Comparison of ENCODE assay signal across 22 mouse cellular contexts in the genomic region with DNA sequence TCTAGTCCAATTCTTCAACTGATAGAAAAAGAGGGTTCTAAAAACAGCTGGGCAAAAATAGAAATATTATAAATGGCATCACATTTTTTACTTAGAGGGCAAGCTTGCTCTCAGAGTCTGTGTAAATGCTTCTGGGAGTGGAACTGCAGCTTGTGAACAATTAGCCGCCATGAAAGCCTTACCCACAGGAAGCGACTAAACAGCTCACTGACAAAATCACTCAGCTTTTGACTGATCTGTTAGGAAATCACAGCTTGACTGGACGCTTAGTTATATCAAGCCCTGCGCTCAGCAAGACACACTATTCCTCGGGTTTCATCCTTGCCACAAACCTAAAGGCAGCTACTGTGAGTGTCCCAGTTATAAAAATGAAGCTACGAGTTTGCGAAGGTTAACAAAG. TPM values are rescaled to one million over a fixed set of nuclear protein-coding genes. Genes with fewer than 3 reads are reported as not detected.
DNase-seq lines count a peak whose midpoint lies in the region; ATAC-seq and TF ChIP-seq lines count a peak whose summit lies in the region.
"Had no signal": no experiment of that assay in that cellular context is flagged by ENCODE, and none has a peak within 500 bp of the region (broad histone marks: within the 10 kb centered on the region; RNA-seq: fewer than 3 reads in every experiment).

No protein-coding gene starts in this region.

- no peak for ATAC-seq in forebrain, embryonic 14.5 days
- no peak for ATAC-seq in forebrain, embryonic 12.5 days (ENCODE audit: low FRiP score)
- no peak for ATAC-seq in hindbrain, embryonic 14.5 days (ENCODE audit: low FRiP score)
- no peak for ATAC-seq in neural tube, embryonic 13.5 days (ENCODE audit: low read depth)
- ATAC-seq in neural tube, embryonic 15.5 days (ENCODE audit: low FRiP score): no peak
- ATAC-seq: hindbrain, postnatal 0 days; liver, embryonic 12.5 days had no signal

- H3K9me3 ChIP-seq in forebrain, embryonic 14.5 days (replicated peaks; ENCODE audit: control insufficient read depth, low read length): no peaks in the 10 kb centered on the region
- H3K9me3 ChIP-seq in forebrain, embryonic 12.5 days: no peaks in the 10 kb centered on the region
- no peaks in the 10 kb centered on the region for H3K9me3 ChIP-seq in hindbrain, embryonic 14.5 days (ENCODE audit: control insufficient read depth, low read length)
- H3K9me3 ChIP-seq in hindbrain, embryonic 10.5 days: no peaks in the 10 kb centered on the region
- no peaks in the 10 kb centered on the region for H3K9me3 ChIP-seq in neural tube, embryonic 13.5 days
- H3K9me3 ChIP-seq in neural tube, embryonic 15.5 days (replicated peaks): no peaks in the 10 kb centered on the region
- H3K9me3 ChIP-seq: liver, embryonic 12.5 days had no signal

- TF ChIP-seq CTCF in cerebellum, adult 2 months (IDR thresholded peaks at IDR 0.05; ENCODE audit: borderline replicate concordance, insufficient read depth, low read depth, low read length): no peak

- H3K4me2 ChIP-seq in forebrain, embryonic 14.5 days (ENCODE audit: low read length): no peak overlapping the region
- no peak overlapping the region for H3K4me2 ChIP-seq in forebrain, embryonic 12.5 days
- no peak overlapping the region for H3K4me2 ChIP-seq in hindbrain, embryonic 14.5 days (replicated peaks)
- no peak overlapping the region for H3K4me2 ChIP-seq in neural tube, embryonic 13.5 days
- H3K4me2 ChIP-seq in neural tube, embryonic 15.5 days: peak overlapping the region; percentile 1; the same call in 1 of the 2 replicates
- H3K4me2 ChIP-seq: liver, embryonic 12.5 days had no signal

- H3K27me3 ChIP-seq in forebrain, embryonic 14.5 days (replicated peaks; ENCODE audit: control insufficient read depth, insufficient read depth, low read length): no peaks in the 10 kb centered on the region
- no peaks in the 10 kb centered on the region for H3K27me3 ChIP-seq in forebrain, embryonic 12.5 days
- no peaks in the 10 kb centered on the region for H3K27me3 ChIP-seq in hindbrain, embryonic 14.5 days (ENCODE audit: control insufficient read depth, insufficient read depth, low read length)
- H3K27me3 ChIP-seq in hindbrain, embryonic 10.5 days (ENCODE audit: insufficient read depth, poor library complexity, severe bottlenecking): no peaks in the 10 kb centered on the region
- no peaks in the 10 kb centered on the region for H3K27me3 ChIP-seq in neural tube, embryonic 13.5 days
- no peaks in the 10 kb centered on the region for H3K27me3 ChIP-seq in neural tube, embryonic 15.5 days (replicated peaks)
- no peaks in the 10 kb centered on the region for H3K27me3 ChIP-seq in cerebellum, adult 2 months (ENCODE audit: control insufficient read depth, insufficient read depth, low read length)
- H3K27me3 ChIP-seq: CH12.LX; liver, embryonic 12.5 days had no signal

- H3K9ac ChIP-seq in forebrain, embryonic 14.5 days (ENCODE audit: low read length): no peak overlapping the region
- no peak overlapping the region for H3K9ac ChIP-seq in forebrain, embryonic 12.5 days
- no peak overlapping the region for H3K9ac ChIP-seq in hindbrain, embryonic 14.5 days
- H3K9ac ChIP-seq in neural tube, embryonic 13.5 days: no peak overlapping the region
- no peak overlapping the region for H3K9ac ChIP-seq in neural tube, embryonic 15.5 days (replicated peaks)
- H3K9ac ChIP-seq: liver, embryonic 12.5 days had no signal

- no peak overlapping the region for H3K4me3 ChIP-seq in forebrain, embryonic 14.5 days (ENCODE audit: low read depth, low read length)
- no peak overlapping the region for H3K4me3 ChIP-seq in forebrain, embryonic 12.5 days (replicated peaks)
- H3K4me3 ChIP-seq in hindbrain, embryonic 14.5 days (replicated peaks; ENCODE audit: low read length): no peak overlapping the region
- no peak overlapping the region for H3K4me3 ChIP-seq in hindbrain, embryonic 10.5 days
- no peak overlapping the region for H3K4me3 ChIP-seq in neural tube, embryonic 13.5 days
- H3K4me3 ChIP-seq in neural tube, embryonic 15.5 days (replicated peaks): no peak overlapping the region
- H3K4me3 ChIP-seq in cerebellum, adult 2 months (replicated peaks; ENCODE audit: insufficient read depth, low read depth, low read length): no peak overlapping the region
- H3K4me3 ChIP-seq: erythroblast, embryonic 14.5 days; liver, embryonic 12.5 days had no signal

- no peak overlapping the region for H3K27ac ChIP-seq in forebrain, embryonic 14.5 days (ENCODE audit: low read depth, low read length)
- no peak overlapping the region for H3K27ac ChIP-seq in forebrain, embryonic 12.5 days
- 0 out of 2 replicates have a peak overlapping the region, but pooled peaks have one; percentile 3 for H3K27ac ChIP-seq in hindbrain, embryonic 14.5 days
- no peak overlapping the region for H3K27ac ChIP-seq in hindbrain, embryonic 10.5 days
- H3K27ac ChIP-seq in neural tube, embryonic 13.5 days (replicated peaks): peak overlapping the region; percentile 33; the same call in 1 of the 2 replicates
- 0 out of 2 replicates have a peak overlapping the region, but pooled peaks have one; percentile 43 for H3K27ac ChIP-seq in neural tube, embryonic 15.5 days (replicated peaks)
- no peak overlapping the region for H3K27ac ChIP-seq in cerebellum, adult 2 months (ENCODE audit: insufficient read depth, low read length)
- H3K27ac ChIP-seq: hindbrain, postnatal 0 days; kidney, postnatal 0 days; liver, embryonic 12.5 days had no signal

- peak; percentile 41 for DNase-seq in forebrain, embryonic 14.5 days (ENCODE audit: low spot score)
- no peak for DNase-seq in hindbrain, embryonic 14.5 days (ENCODE audit: low spot score)
- no peak for DNase-seq in hindbrain, embryonic 10.5 days (ENCODE audit: low spot score)
- DNase-seq in neural tube, embryonic 10.5 days (ENCODE audit: extremely low spot score, low spot score): no peak
- DNase-seq in cerebellum, adult 2 months: no peak
- DNase-seq: adrenal gland, postnatal 10 days; cerebellum, adult 9-10 months; heart, adult 11 months; kidney, adult 11 months; thymus, adult 18-20 months had no signal

- H3K36me3 ChIP-seq in forebrain, embryonic 14.5 days (ENCODE audit: control insufficient read depth, insufficient read depth, low read length): no peaks in the 10 kb centered on the region
- no peaks in the 10 kb centered on the region for H3K36me3 ChIP-seq in forebrain, embryonic 12.5 days (replicated peaks)
- H3K36me3 ChIP-seq in hindbrain, embryonic 14.5 days (replicated peaks; ENCODE audit: control insufficient read depth, insufficient read depth): no peaks in the 10 kb centered on the region
- no peaks in the 10 kb centered on the region for H3K36me3 ChIP-seq in hindbrain, embryonic 10.5 days
- H3K36me3 ChIP-seq in neural tube, embryonic 13.5 days: no peaks in the 10 kb centered on the region
- no peaks in the 10 kb centered on the region for H3K36me3 ChIP-seq in neural tube, embryonic 15.5 days
- H3K36me3 ChIP-seq: liver, embryonic 12.5 days had no signal

- H3K4me1 ChIP-seq in forebrain, embryonic 14.5 days (ENCODE audit: control insufficient read depth, insufficient read depth, low read length): 0 out of 2 replicates have a peak, but pooled peaks cover 2% of the 10 kb centered on the region
- peaks cover 7% of the 10 kb centered on the region for H3K4me1 ChIP-seq in forebrain, embryonic 12.5 days
- H3K4me1 ChIP-seq in hindbrain, embryonic 14.5 days (replicated peaks; ENCODE audit: control insufficient read depth, insufficient read depth, low read length): peaks cover 7% of the 10 kb centered on the region; the same call in 1 of the 2 replicates
- H3K4me1 ChIP-seq in hindbrain, embryonic 10.5 days (replicated peaks): 0 out of 2 replicates have a peak, but pooled peaks cover 3% of the 10 kb centered on the region
- H3K4me1 ChIP-seq in neural tube, embryonic 13.5 days (replicated peaks): peaks cover 14% of the 10 kb centered on the region
- peaks cover 11% of the 10 kb centered on the region for H3K4me1 ChIP-seq in neural tube, embryonic 15.5 days
- H3K4me1 ChIP-seq in cerebellum, adult 2 months (ENCODE audit: control insufficient read depth, insufficient read depth, low read length): no peaks in the 10 kb centered on the region
- H3K4me1 ChIP-seq: liver, embryonic 12.5 days had no signal

- 39% methylated on average over 7 of the region's 7 CpGs for WGBS in forebrain, embryonic 14.5 days
- 47% methylated on average over 7 of the region's 7 CpGs for WGBS in forebrain, embryonic 12.5 days
- WGBS in hindbrain, embryonic 14.5 days: 45% methylated on average over 7 of the region's 7 CpGs
- WGBS in hindbrain, embryonic 10.5 days: 55% methylated on average over 7 of the region's 7 CpGs
- WGBS in neural tube, embryonic 13.5 days: 35% methylated on average over 7 of the region's 7 CpGs
- WGBS in neural tube, embryonic 15.5 days: 33% methylated on average over 7 of the region's 7 CpGs
- 46% methylated on average over 7 of the region's 7 CpGs for WGBS in cerebellum, adult 2 months

- TF ChIP-seq POLR2A in cerebellum, adult 2 months (IDR thresholded peaks at IDR 0.05; ENCODE audit: borderline replicate concordance, insufficient read depth, low read length): no peak

RNA-seq across cellular contexts. Expression of a gene that starts 17.0 kb away (rescaled TPM):
- polyA plus RNA-seq in forebrain, embryonic 14.5 days (2014; fragmentation: Nextera tagmentation; extraction: Ambion mirVana): 3.1 and 4.1 TPM in 2 replicates
- polyA plus RNA-seq in forebrain, embryonic 12.5 days (2016; fragmentation: Nextera tagmentation; extraction: Ambion mirVana): 16.7 and 17.7 TPM in 2 replicates
- 11.8 and 11.9 TPM in 2 replicates for polyA plus RNA-seq in hindbrain, embryonic 14.5 days (2014; fragmentation: Nextera tagmentation; extraction: Ambion mirVana)
- polyA plus RNA-seq in hindbrain, embryonic 10.5 days (2016; fragmentation: Nextera tagmentation; extraction: Ambion mirVana): 16.1 and 17.7 TPM in 2 replicates
- polyA plus RNA-seq in neural tube, embryonic 13.5 days (2015; fragmentation: Nextera tagmentation; extraction: Ambion mirVana): 13.5 and 14.5 TPM in 2 replicates
- 12.0 and 14.4 TPM in 2 replicates for polyA plus RNA-seq in neural tube, embryonic 15.5 days (2015; fragmentation: Nextera tagmentation; extraction: Ambion mirVana)
- polyA plus RNA-seq in cerebellum, adult 2 months (2012; rRNA removed): 3.7 and 4.8 TPM in 2 replicates
- polyA plus RNA-seq: erythroblast, embryonic 14.5 days had no signal

RNA-seq across cellular contexts. Expression of a gene that starts 33.8 kb away (rescaled TPM):
- polyA plus RNA-seq in forebrain, embryonic 14.5 days (2014; fragmentation: Nextera tagmentation; extraction: Ambion mirVana): not detected in 2 replicates
- not detected in 2 replicates for polyA plus RNA-seq in forebrain, embryonic 12.5 days (2016; fragmentation: Nextera tagmentation; extraction: Ambion mirVana)
- polyA plus RNA-seq in hindbrain, embryonic 14.5 days (2014; fragmentation: Nextera tagmentation; extraction: Ambion mirVana): 0.21 and 0.60 TPM in 2 replicates
- not detected in 2 replicates for polyA plus RNA-seq in hindbrain, embryonic 10.5 days (2016; fragmentation: Nextera tagmentation; extraction: Ambion mirVana)
- not detected in 2 replicates for polyA plus RNA-seq in neural tube, embryonic 13.5 days (2015; fragmentation: Nextera tagmentation; extraction: Ambion mirVana)
- polyA plus RNA-seq in neural tube, embryonic 15.5 days (2015; fragmentation: Nextera tagmentation; extraction: Ambion mirVana): 0.23 and 0.68 TPM in 2 replicates
- polyA plus RNA-seq in cerebellum, adult 2 months (2012; rRNA removed): 0.14 TPM in 1 of 2 replicates, not detected in the other
- polyA plus RNA-seq: erythroblast, embryonic 14.5 days; heart, embryonic 16.5 days; kidney, postnatal 0 days; limb, embryonic 11.5 days; liver, embryonic 12.5 days; lung, embryonic 16.5 days; urinary bladder, adult 2 months had no signal

Comparison
In these comparisons a context has a peak if more than half of its experiments do, and no peak if none do; other contexts are left out.
1. H3K27ac ChIP-seq: peak in hindbrain, embryonic 14.5 days (single experiment), neural tube, embryonic 13.5 days (single experiment) and neural tube, embryonic 15.5 days (single experiment); none in forebrain, embryonic 14.5 days (single experiment), forebrain, embryonic 12.5 days (single experiment), hindbrain, embryonic 10.5 days (single experiment) and cerebellum, adult 2 months (single experiment).